ENCODE assay signal across 12 mouse cellular contexts in genomic region chr19:14871178-14871867, GRCm38 (mm10).
DNase-seq lines count a peak whose midpoint lies in the region; ATAC-seq and TF ChIP-seq lines count a peak whose summit lies in the region.
"Had no signal": no experiment of that assay in that cellular context is flagged by ENCODE, and none has a peak within 500 bp of the region (broad histone marks: within the 10 kb centered on the region; RNA-seq: fewer than 3 reads in every experiment).

No protein-coding gene starts in this region.

- no peak overlapping the region for H3K9ac ChIP-seq in limb, embryonic 13.5 days

- no peak overlapping the region for H3K4me2 ChIP-seq in limb, embryonic 13.5 days (replicated peaks)

- no peak for TF ChIP-seq CTCF in olfactory bulb, adult 2 months (IDR thresholded peaks at IDR 0.05; ENCODE audit: insufficient read depth, low read depth, low read length)

- 10% methylated on average over 7 of the region's 7 CpGs for WGBS in limb, embryonic 13.5 days
- 11% methylated on average over 7 of the region's 7 CpGs for WGBS in limb, embryonic 10.5 days
- WGBS in embryonic facial prominence, embryonic 10.5 days: 15% methylated on average over 7 of the region's 7 CpGs
- 14% methylated on average over 7 of the region's 7 CpGs for WGBS in olfactory bulb, adult 2 months

- H3K9me3 ChIP-seq in limb, embryonic 13.5 days: no peaks in the 10 kb centered on the region
- no peaks in the 10 kb centered on the region for H3K9me3 ChIP-seq in limb, embryonic 10.5 days (replicated peaks)
- H3K9me3 ChIP-seq in embryonic facial prominence, embryonic 10.5 days: no peaks in the 10 kb centered on the region
- H3K9me3 ChIP-seq: G1E had no signal

- H3K27ac ChIP-seq in limb, embryonic 13.5 days: no peak overlapping the region
- H3K27ac ChIP-seq in limb, embryonic 10.5 days: no peak overlapping the region
- no peak overlapping the region for H3K27ac ChIP-seq in embryonic facial prominence, embryonic 10.5 days (replicated peaks)
- peak overlapping the region; percentile 61; the same call in 1 of the 2 replicates for H3K27ac ChIP-seq in olfactory bulb, adult 2 months (ENCODE audit: insufficient read depth, low read depth, low read length)

- no peaks in the 10 kb centered on the region for H3K36me3 ChIP-seq in limb, embryonic 13.5 days
- H3K36me3 ChIP-seq in limb, embryonic 10.5 days: no peaks in the 10 kb centered on the region
- H3K36me3 ChIP-seq in embryonic facial prominence, embryonic 10.5 days (replicated peaks): no peaks in the 10 kb centered on the region
- H3K36me3 ChIP-seq: G1E had no signal

- no peak overlapping the region for H3K4me3 ChIP-seq in limb, embryonic 13.5 days
- H3K4me3 ChIP-seq in limb, embryonic 10.5 days: no peak overlapping the region
- no peak overlapping the region for H3K4me3 ChIP-seq in embryonic facial prominence, embryonic 10.5 days
- H3K4me3 ChIP-seq in olfactory bulb, adult 2 months (ENCODE audit: insufficient read depth, low read depth, low read length): no peak overlapping the region

- H3K27me3 ChIP-seq in limb, embryonic 13.5 days: no peaks in the 10 kb centered on the region
- no peaks in the 10 kb centered on the region; the same call in 1 of the 2 replicates for H3K27me3 ChIP-seq in limb, embryonic 10.5 days (ENCODE audit: low read depth, poor library complexity, severe bottlenecking)
- peaks cover 21% of the 10 kb centered on the region for H3K27me3 ChIP-seq in embryonic facial prominence, embryonic 10.5 days (replicated peaks; ENCODE audit: low read depth, poor library complexity, severe bottlenecking)

- H3K4me1 ChIP-seq in limb, embryonic 13.5 days: no peaks in the 10 kb centered on the region
- H3K4me1 ChIP-seq in limb, embryonic 10.5 days: peaks cover 9% of the 10 kb centered on the region
- peaks cover 19% of the 10 kb centered on the region for H3K4me1 ChIP-seq in embryonic facial prominence, embryonic 10.5 days
- H3K4me1 ChIP-seq in olfactory bulb, adult 2 months (ENCODE audit: control insufficient read depth, insufficient read depth, low read length): peaks cover 6% of the 10 kb centered on the region

- TF ChIP-seq POLR2A in olfactory bulb, adult 2 months (IDR thresholded peaks at IDR 0.05; ENCODE audit: insufficient read depth, low read depth, low read length): no peak

- peak; percentile 59 for ATAC-seq in limb, embryonic 13.5 days (ENCODE audit: low FRiP score, low read depth)
- ATAC-seq: intestine, postnatal 0 days had no signal

- DNase-seq in limb, embryonic 10.5 days (ENCODE audit: low spot score): no peak
- DNase-seq in embryonic facial prominence, embryonic 10.5 days (ENCODE audit: low spot score): peak; percentile 63
- DNase-seq in layer of hippocampus, adult 9-11 months: peak; percentile 28
- DNase-seq in heart, adult 11 months: no peak
- DNase-seq in adrenal gland, postnatal 4 days (ENCODE audit: low spot score in 2 of 2): no peak
- DNase-seq in thymus, postnatal 0 days (ENCODE audit: low spot score): no peak
- DNase-seq: lung, adult 2 months; right cerebral cortex, postnatal 25 days had no signal

Comparison
In these comparisons a context has a peak if more than half of its experiments do, and no peak if none do; other contexts are left out.
1. DNase-seq: peak in embryonic facial prominence, embryonic 10.5 days (single experiment) and layer of hippocampus, adult 9-11 months (single experiment); none in limb, embryonic 10.5 days (single experiment), heart, adult 11 months (single experiment), adrenal gland, postnatal 4 days (0 of 2) and thymus, postnatal 0 days (single experiment).